Mouse (Mus musculus): ENCODE results near the gene 1700007K13Rik. TPM values are rescaled to one million over a fixed set of nuclear protein-coding genes. Genes with fewer than 3 reads are reported as not detected.
"Not testable (repeated sequence)": the region's sequence is repeated elsewhere in the genome, so short reads cannot be mapped to it uniquely, and the experiment has no call there.

1700007K13Rik gene
- polyA plus RNA-seq, 1 experiment from 2014 or later, result 0.75 TPM

DNA sequence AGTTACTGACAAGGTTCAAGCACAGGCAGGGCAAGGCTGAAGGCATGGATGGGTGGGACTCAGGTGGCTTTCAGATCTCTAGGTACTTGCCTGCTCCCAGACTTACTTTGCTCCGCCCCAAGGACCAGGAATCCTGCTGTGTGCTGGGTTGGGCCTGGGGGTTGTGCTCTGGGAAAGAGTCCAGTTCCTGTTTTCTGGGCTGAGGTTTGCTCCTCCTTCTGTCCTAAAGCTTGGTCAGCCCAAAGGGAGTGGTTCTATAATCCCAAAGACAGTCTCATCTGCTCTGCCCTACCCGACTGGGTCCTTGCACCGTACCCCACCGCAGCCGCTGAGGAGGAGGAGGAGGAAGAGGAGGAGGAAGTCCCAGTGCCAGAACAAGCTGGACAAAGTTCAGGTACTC is 30.5 kb upstream of the 1700007K13Rik start, which contains the start of gene Gbgt1:
Gbgt1 (plus strand) TSS at position 221 of the 400 bp plus-strand sequence.
- Histone ChIP-seq H3K4me3 (no peak within 1 kb of the TSS), H3K9ac (replicated peaks) (no peak within 1 kb of the TSS), H3K27ac (replicated peaks) (no peak within 1 kb of the TSS), H3K36me3 (no peaks in the 10 kb centered on the region), H3K27me3 (no peaks in the 10 kb centered on the region), H3K9me3 (no peaks in the 10 kb centered on the region), H3K4me2 (replicated peaks) (no peak within 1 kb of the TSS), H3K4me1 (no peaks in the 10 kb centered on the region)
- WGBS, result 71% methylated on average over 5 of the region's 5 CpGs
- ATAC-seq (ENCODE audit: low FRiP score, low read depth), result no peak

- ATAC-seq (ENCODE audit: low FRiP score, low read depth), result no peak
- Histone ChIP-seq H3K36me3 (no peaks in the 10 kb centered on the region), H3K4me2 (replicated peaks) (no peak overlapping the region), H3K27me3 (no peaks in the 10 kb centered on the region), H3K4me1 (no peaks in the 10 kb centered on the region), H3K9ac (replicated peaks) (no peak overlapping the region), H3K4me3 (no peak overlapping the region), H3K27ac (replicated peaks) (no peak overlapping the region), H3K9me3 (no peaks in the 10 kb centered on the region)
- 84% methylated on average over 16 of the region's 16 CpGs for WGBS
Observed at GRCm38 (mm10) chr2:28495801-28496595, 29.9 kb upstream of the 1700007K13Rik start.

- 84% methylated on average over 14 of the region's 14 CpGs for WGBS
- Histone ChIP-seq H3K4me1 (no peaks in the 10 kb centered on the region), H3K9me3 (no peaks in the 10 kb centered on the region), H3K36me3 (no peaks in the 10 kb centered on the region), H3K4me2 (replicated peaks) (no peak overlapping the region), H3K27me3 (no peaks in the 10 kb centered on the region), H3K9ac (replicated peaks) (no peak overlapping the region), H3K4me3 (no peak overlapping the region), H3K27ac (replicated peaks) (no peak overlapping the region)
- no peak for ATAC-seq (ENCODE audit: low FRiP score, low read depth)
Observed at GRCm38 (mm10) chr2:28495207-28495756, 29.1 kb upstream of the 1700007K13Rik start.

DNA sequence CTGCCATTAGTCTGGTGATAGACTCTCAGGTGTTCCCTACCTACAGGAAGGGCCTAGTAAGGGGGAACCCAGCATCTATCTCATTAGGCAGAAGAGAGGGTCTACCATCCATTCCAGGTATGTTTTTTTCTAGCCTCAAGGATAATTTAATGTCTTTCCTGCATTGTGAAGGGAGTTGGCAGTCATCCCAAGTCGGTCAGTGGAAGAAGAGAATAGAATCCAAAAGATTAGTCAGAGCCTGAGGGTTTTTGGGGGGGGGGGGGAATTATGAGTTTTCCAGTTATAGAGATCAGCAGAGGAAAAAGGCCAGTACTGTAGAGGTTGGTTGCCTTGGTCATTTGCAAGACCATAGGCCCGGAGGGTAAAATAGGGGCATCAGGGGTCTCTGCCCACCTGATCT is 28.4 kb upstream of the 1700007K13Rik start:
- Histone ChIP-seq H3K9ac (replicated peaks) (no peak overlapping the region), H3K9me3 (no peaks in the 10 kb centered on the region), H3K4me3 (no peak overlapping the region), H3K27me3 (no peaks in the 10 kb centered on the region), H3K4me2 (replicated peaks) (no peak overlapping the region), H3K27ac (replicated peaks) (no peak overlapping the region), H3K36me3 (no peaks in the 10 kb centered on the region), H3K4me1 (no peaks in the 10 kb centered on the region)
- 90% methylated on average over 2 of the region's 2 CpGs for WGBS
- ATAC-seq (ENCODE audit: low FRiP score, low read depth), result no peak

DNA sequence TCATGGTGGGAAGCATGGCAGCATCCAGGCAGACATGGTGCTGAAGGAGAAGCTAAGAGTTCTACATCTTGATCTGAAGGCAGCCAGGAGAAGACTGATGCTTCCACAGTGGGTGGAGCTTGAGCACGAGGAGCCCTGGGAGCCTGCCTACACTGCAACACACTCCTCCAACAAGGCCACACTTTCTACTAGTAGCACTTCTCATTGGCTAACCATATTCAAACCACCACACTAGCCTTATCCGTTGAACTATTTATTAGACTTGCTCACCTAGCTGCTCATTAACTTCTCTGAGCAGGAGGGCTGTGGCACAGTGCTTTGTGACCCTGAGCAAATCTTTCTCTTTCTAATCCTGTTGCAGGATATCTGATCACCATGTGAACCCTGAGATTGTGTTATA is 17.7 kb upstream of the 1700007K13Rik start:
- Histone ChIP-seq H3K4me1 (no peaks in the 10 kb centered on the region), H3K36me3 (no peaks in the 10 kb centered on the region), H3K27ac (replicated peaks) (no peak overlapping the region), H3K27me3 (no peaks in the 10 kb centered on the region), H3K9ac (replicated peaks) (no peak overlapping the region), H3K4me2 (replicated peaks) (no peak overlapping the region), H3K4me3 (no peak overlapping the region), H3K9me3 (no peaks in the 10 kb centered on the region)
- WGBS, result 79% methylated on average over 2 of the region's 2 CpGs
- no peak for ATAC-seq (ENCODE audit: low FRiP score, low read depth)

DNA sequence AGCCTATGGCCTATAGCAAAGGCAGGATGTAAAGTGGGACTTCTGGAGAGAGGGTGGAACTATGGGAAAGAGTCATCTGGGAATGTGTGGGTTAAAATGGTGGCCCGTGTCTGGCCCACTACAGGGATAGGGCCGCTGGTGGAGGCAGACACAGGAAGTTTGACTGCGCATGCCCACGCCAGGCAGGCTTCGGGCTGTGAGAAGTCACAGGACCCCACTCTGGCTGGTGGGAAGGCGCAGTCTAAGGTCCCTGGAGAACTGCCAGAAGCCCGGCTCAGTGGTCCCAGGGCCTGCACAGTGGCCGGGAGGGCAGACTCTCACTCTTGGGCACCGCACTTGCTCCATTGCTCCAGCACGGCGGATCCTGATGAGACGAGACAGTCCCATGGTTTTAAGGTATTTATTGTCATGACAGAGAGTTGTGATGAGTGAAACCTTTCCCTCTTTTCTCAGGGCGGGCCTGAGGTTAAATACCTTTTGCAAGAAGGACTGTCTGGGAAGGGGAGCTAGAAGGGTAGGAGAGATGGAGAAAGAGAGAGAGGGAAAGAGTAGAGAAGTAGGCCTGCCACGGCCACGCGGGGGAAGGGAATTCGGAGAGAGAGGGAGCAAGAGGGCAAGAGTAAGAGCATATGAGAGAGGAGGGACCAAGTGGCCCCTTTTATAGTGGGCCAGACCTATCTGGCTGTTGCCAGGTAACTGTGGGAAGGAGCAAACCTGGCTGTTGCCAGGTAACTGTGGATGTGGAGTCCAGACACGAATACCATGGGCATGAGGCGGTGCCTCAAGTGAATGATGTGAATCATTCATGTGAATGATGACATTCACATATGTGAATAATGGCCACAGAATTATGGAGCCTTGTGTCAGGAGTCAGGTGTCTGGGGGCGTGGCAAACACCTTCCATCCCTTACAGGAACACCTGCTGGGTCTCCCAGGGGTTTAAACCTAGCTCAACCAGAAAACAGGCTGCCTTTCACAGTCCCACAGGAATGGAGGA is 13.4 kb upstream of the 1700007K13Rik start:
- no peak overlapping the region for H3K4me3 ChIP-seq
- H3K9me3 ChIP-seq, result no peaks in the 10 kb centered on the region
- no peak overlapping the region for H3K27ac ChIP-seq (replicated peaks)
- no peak overlapping the region for H3K9ac ChIP-seq (replicated peaks)
- no peak overlapping the region for H3K4me2 ChIP-seq (replicated peaks)
- no peaks in the 10 kb centered on the region for H3K27me3 ChIP-seq
- no peak for ATAC-seq (ENCODE audit: low FRiP score, low read depth)
- 83% methylated on average over 20 of the region's 20 CpGs for WGBS
- no peaks in the 10 kb centered on the region for H3K4me1 ChIP-seq
- H3K36me3 ChIP-seq, result no peaks in the 10 kb centered on the region

GRCm38 (mm10) chr2:28477993-28478392 is 11.9 kb upstream of the 1700007K13Rik start:
- not testable (repeated sequence) for H3K4me1 ChIP-seq; H3K4me2 ChIP-seq (replicated peaks); H3K9me3 ChIP-seq; H3K27ac ChIP-seq (replicated peaks); H3K27me3 ChIP-seq; H3K9ac ChIP-seq (replicated peaks); ATAC-seq (ENCODE audit: low FRiP score, low read depth); H3K36me3 ChIP-seq; H3K4me3 ChIP-seq
- WGBS, result 90% methylated on average over 5 of the region's 5 CpGs

DNA sequence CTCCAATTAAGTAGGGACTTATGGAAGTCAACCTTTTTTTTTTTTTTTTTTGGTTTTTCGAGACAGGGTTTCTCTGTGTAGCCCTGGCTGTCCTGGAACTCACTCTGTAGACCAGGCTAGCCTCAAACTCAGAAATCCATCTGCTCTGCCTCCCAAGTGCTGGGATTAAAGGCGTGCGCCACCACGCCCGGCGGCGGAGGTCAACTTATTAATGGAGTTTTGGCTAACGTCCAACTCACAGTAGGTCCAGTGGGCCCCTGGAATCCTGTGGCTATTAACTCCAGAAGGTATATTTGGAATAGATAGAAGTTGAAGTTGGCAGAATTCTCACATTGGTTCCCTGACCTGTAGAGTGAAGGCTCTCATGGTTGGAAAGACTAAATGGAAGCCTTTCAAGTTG is 5.9 kb upstream of the 1700007K13Rik start:
- H3K4me3 ChIP-seq; H3K9ac ChIP-seq (replicated peaks); H3K4me1 ChIP-seq; H3K9me3 ChIP-seq; ATAC-seq (ENCODE audit: low FRiP score, low read depth); H3K27ac ChIP-seq (replicated peaks); H3K27me3 ChIP-seq; H3K4me2 ChIP-seq (replicated peaks): not testable (repeated sequence)
- H3K36me3 ChIP-seq, result peaks cover 46% of the 10 kb centered on the region
- WGBS, result 91% methylated on average over 8 of the region's 8 CpGs

DNA sequence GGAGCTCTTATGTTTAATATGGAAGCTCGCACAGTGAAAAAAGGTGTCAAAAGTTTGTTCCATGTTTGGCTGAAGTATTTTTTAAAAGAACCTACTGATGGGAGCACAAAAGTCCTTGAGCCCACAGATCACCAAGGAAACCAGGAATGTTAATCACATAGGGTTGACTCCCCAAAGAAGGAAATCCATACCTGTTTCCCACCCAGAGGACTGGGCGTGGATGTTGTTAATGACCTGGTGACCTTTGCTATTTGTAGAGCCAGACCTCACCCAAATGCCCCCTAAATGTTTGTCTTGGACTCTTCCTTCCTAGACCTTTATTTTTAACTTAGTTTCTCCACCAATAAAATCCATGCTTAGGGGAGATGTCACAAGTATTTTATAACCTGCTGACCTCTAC is 4.5 kb upstream of the 1700007K13Rik start:
- Histone ChIP-seq H3K9me3 (no peaks in the 10 kb centered on the region; the same call in 1 of the 2 replicates), H3K27me3 (0 out of 2 replicates have a peak, but pooled peaks cover 4% of the 10 kb centered on the region), H3K9ac (replicated peaks) (no peak overlapping the region), H3K4me3 (no peak overlapping the region), H3K4me1 (peaks cover 18% of the 10 kb centered on the region), H3K27ac (replicated peaks) (no peak overlapping the region), H3K4me2 (replicated peaks) (no peak overlapping the region), H3K36me3 (peaks cover 46% of the 10 kb centered on the region)
- no peak for ATAC-seq (ENCODE audit: low FRiP score, low read depth)
- 87% methylated on average over 2 of the region's 2 CpGs for WGBS

DNA sequence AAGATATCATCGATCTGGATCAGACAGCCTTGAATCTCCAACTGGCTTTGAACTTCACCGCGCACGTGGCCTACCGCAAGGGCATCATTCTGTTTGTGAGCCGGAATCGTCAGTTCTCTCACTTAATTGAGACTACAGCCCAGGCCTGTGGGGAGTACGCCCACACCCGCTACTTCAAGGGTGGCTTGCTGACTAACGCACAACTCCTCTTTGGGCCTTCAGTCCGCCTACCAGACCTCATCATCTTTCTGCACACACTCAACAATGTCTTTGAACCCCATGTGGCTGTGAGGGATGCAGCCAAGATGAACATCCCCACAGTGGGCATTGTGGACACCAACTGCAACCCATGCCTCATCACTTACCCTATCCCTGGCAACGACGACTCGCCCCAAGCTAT is 3.3 kb upstream of the 1700007K13Rik start:
- no peaks in the 10 kb centered on the region; the same call in 1 of the 2 replicates for H3K9me3 ChIP-seq
- no peak overlapping the region for H3K4me3 ChIP-seq
- H3K9ac ChIP-seq (replicated peaks), result no peak overlapping the region
- peaks cover 16% of the 10 kb centered on the region for H3K27me3 ChIP-seq
- ATAC-seq (ENCODE audit: low FRiP score, low read depth), result no peak
- WGBS, result 97% methylated on average over 14 of the region's 14 CpGs
- H3K4me2 ChIP-seq (replicated peaks), result no peak overlapping the region
- peaks cover 46% of the 10 kb centered on the region for H3K36me3 ChIP-seq
- no peak overlapping the region for H3K27ac ChIP-seq (replicated peaks)
- H3K4me1 ChIP-seq, result peaks cover 22% of the 10 kb centered on the region

DNA sequence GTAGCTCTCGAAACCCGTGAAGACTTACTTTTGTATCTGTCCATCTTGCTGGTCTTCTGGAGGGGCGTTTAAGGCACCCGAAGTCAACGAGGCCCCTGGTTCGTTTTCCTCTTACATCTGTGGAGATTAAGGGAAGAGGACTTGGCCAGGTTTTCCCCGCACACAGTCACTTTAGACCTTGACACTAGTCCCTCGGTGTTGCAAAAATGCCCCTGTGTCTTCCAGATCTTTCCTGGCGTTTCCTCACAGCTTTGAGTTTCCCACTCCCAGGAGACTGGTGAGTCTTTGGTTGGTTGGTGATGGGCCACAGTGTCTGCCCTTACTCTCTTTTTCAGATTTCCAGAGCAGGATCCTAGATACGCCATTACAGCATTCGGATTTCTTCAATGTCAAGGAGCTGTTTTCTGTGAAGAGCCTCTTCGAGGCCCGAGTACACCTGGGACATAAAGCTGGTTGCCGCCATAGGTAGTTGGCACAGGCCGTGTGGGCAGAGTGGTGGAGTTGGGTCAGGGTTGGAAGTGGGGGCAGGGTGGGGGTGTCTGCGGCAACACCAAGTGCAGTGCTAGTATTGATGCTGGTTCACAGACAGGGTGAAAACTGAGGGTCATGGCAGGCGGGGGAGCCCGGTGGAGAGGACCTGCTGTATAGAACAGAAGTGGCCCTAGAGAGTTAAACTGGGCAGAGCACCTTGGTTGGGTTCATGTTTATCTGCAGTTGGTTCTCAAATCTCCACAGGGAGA is 2.5 kb upstream of the 1700007K13Rik start:
- ATAC-seq (ENCODE audit: low FRiP score, low read depth), result no peak
- Histone ChIP-seq H3K27ac (replicated peaks) (no peak overlapping the region), H3K27me3 (peaks cover 16% of the 10 kb centered on the region), H3K4me3 (peak overlapping the region; percentile 75), H3K4me2 (replicated peaks) (peak overlapping the region; percentile 83), H3K9me3 (no peaks in the 10 kb centered on the region; the same call in 1 of the 2 replicates), H3K36me3 (peaks cover 46% of the 10 kb centered on the region), H3K4me1 (peaks cover 22% of the 10 kb centered on the region), H3K9ac (replicated peaks) (peak overlapping the region; percentile 90)
- 54% methylated on average over 18 of the region's 18 CpGs for WGBS
